Comparison of ENCODE assay signal across 21 mouse cellular contexts in the genomic region with DNA sequence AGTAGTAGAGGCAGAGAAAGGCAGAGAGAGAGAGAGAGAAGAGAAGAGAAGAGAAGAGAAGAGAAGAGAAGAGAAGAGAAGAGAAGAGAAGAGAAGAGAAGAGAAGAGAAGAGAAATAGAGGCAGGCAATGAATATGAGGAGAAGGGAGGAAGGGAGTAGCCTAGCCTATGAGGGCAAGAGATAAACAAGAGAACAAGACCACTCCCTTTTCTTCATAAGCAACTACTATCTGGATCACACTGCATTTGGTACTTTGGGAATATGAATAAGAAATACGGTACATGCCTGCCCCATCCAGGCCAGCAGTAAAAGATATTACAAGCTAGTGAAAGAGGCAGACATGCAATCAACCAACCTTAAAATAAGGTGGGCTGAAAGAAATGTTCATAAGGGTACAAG.
"Had no signal": no experiment of that assay in that cellular context is flagged by ENCODE, and none has a peak within 500 bp of the region (broad histone marks: within the 10 kb centered on the region; RNA-seq: fewer than 3 reads in every experiment).

No protein-coding gene starts in this region.

- H3K27ac ChIP-seq: intestine, embryonic 15.5 days; kidney, embryonic 15.5 days; lung, embryonic 15.5 days; midbrain, embryonic 10.5 days; midbrain, embryonic 13.5 days; neural tube, embryonic 13.5 days; stomach, embryonic 15.5 days had no signal

- H3K4me3 ChIP-seq: intestine, embryonic 15.5 days; kidney, embryonic 15.5 days; lung, embryonic 15.5 days; megakaryocyte, embryonic 14.5 days; midbrain, embryonic 10.5 days; midbrain, embryonic 13.5 days; myocyte; neural tube, embryonic 13.5 days; stomach, embryonic 15.5 days had no signal

- H3K36me3 ChIP-seq: intestine, embryonic 15.5 days; kidney, embryonic 15.5 days; lung, embryonic 15.5 days; midbrain, embryonic 10.5 days; midbrain, embryonic 13.5 days; neural tube, embryonic 13.5 days; stomach, embryonic 15.5 days had no signal

- H3K27me3 ChIP-seq: intestine, embryonic 15.5 days; lung, embryonic 15.5 days; midbrain, embryonic 13.5 days; stomach, embryonic 15.5 days had no signal

- H3K9ac ChIP-seq: intestine, embryonic 15.5 days; kidney, embryonic 15.5 days; lung, embryonic 15.5 days; midbrain, embryonic 13.5 days; neural tube, embryonic 13.5 days; stomach, embryonic 15.5 days had no signal

- H3K4me1 ChIP-seq: intestine, embryonic 15.5 days; midbrain, embryonic 10.5 days; neural tube, embryonic 13.5 days; stomach, embryonic 15.5 days had no signal

- DNase-seq: kidney, adult 11 months; kidney, adult 8-10 months; kidney, postnatal 10 days; kidney, postnatal 36 days; lung, adult 18-20 months; lung, postnatal 10 days; lung, postnatal 36 days; retina, postnatal 1 day; right cerebral cortex, postnatal 25 days; spleen, adult 18-20 months; thymus, postnatal 25 days had no signal

- H3K4me2 ChIP-seq: intestine, embryonic 15.5 days; kidney, embryonic 15.5 days; lung, embryonic 15.5 days; midbrain, embryonic 13.5 days; neural tube, embryonic 13.5 days; stomach, embryonic 15.5 days had no signal

- H3K9me3 ChIP-seq: intestine, embryonic 15.5 days; kidney, embryonic 15.5 days; lung, embryonic 15.5 days; megakaryocyte, embryonic 14.5 days; midbrain, embryonic 10.5 days; midbrain, embryonic 13.5 days; neural tube, embryonic 13.5 days; stomach, embryonic 15.5 days had no signal

- ATAC-seq: intestine, embryonic 15.5 days; midbrain, embryonic 13.5 days; midbrain, embryonic 16.5 days had no signal
